Mouse (Mus musculus) megakaryocyte progenitor cell, adult 5-6 weeks (primary cell): ENCODE results near the gene Cfap69. TPM values are rescaled to one million over a fixed set of nuclear protein-coding genes. Genes with fewer than 3 reads are reported as not detected.

ENCODE experiments used
- ATAC-seq: replicated peaks from 2 replicates; pipeline ENCODE4 v1.8.0; 2016; ENCODE audit warnings: mild to moderate bottlenecking, moderate TSS enrichment, inconsistent platforms; ENCODE audit not compliant: poor library complexity
- total RNA-seq, 2 experiments: library from RNA; stranded (forward) in 1 of 2; stranded (reverse) in 1 of 2; fragments of 157-497, 149-512 nt in 1 of 2; fragments of 200-1000 nt in 1 of 2; gene quantifications; 2 replicates each; pipeline versions ENCODE4 v1.2.3 to v1.2.4; 2015 to 2017

Gene Cfap69
- total RNA-seq, 2 experiments from 2014 or later = not detected

GRCm38 (mm10) chr5:5658680-5659079, 5.4 kb downstream of the Cfap69 start:
- peak; percentile 69 for ATAC-seq

DNA sequence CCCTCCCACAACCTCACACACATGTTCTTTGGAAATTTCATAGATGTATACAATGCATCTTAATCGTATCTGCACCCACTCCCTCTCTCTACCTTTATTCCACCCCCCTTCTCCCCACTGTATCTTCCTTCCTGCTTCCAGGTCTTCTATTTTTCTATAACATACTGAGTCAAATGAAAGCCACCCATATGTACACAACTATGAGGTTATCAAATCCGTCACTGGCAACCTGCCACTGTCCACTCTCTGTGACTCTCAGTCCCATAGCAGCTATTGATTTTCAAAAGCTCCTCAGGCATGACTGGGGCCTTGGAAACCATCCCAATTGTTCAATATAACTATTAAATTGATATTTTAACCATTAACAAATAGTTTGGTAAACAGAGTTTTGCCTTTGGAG, 6.1 kb downstream of the Cfap69 start:
- no peak for ATAC-seq

DNA sequence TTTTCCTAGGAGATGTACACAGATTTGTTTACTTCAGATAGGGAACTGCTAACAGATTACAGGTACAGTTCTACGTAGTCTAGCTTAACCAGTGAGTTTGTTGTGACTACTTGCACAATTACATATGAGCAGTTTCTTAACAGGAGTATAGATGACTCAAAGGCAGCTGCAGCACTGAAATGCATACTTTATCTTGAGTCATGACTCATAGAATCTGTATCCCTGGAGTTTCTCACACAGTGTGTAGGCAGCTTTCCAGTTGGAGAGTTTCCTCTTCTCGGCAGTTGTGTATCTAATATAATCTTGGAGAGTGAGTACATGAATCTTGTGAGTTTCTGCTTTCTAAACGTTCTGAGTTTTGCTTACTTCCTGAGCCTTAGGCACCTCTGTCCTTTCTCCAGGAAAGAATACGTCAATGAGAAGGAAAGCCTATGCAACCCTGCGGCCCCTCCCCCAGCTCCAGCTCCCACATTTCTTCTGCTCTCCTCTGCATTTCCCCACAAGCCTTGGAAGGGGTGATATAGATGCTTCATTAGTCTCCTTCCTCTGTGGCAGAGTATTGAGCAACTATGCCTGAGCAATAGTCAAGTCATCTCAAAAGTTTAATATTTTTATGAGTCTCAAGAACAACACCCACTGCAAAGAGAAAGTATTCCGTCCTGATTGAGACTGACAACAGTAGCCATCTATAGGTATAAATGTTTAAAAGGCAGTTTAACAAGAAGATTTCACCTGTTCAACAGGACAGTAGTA, 15.0 kb downstream of the Cfap69 start:
- ATAC-seq = no peak

GRCm38 (mm10) chr5:5646173-5646572, 17.9 kb downstream of the Cfap69 start:
- peak; percentile 65 for ATAC-seq

DNA sequence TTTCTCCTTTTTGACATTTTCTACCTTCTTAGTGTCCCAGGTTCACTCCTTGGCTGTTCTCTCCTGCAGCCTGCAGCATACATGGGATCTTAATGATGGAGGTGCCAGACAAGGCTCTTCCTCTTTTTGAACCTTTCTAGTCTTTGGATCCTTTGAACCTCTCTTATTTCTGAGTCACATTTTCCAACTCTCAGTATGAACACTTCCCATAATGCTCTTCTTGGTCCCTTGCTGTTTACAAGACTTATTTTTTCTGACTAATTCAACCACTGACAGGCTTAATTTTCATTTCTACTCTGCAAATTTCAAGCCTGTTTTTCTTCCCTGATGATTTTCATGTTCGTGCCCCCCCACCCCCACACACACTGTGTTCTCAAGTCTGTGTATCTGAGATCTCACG, 25.5 kb downstream of the Cfap69 start:
- no peak for ATAC-seq

DNA sequence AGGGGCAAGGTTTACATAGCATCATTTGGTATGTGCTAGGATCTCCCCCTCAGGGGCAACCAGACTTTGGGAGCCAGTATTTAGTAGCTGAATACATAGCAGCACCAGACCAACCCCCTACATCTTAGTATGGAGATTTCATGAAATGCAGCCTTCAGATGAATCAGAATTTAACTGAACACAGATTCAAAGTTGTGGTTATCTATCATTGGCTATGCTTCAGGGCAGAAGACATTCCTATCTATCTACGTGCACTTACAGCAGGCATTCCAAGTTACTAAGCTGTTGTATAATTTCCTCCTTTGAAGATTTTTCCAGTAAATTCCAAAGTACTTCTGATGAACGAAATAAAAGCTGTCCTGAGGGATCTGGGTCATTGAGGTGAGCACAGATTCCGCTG, 38.5 kb downstream of the Cfap69 start:
- no peak for ATAC-seq

DNA sequence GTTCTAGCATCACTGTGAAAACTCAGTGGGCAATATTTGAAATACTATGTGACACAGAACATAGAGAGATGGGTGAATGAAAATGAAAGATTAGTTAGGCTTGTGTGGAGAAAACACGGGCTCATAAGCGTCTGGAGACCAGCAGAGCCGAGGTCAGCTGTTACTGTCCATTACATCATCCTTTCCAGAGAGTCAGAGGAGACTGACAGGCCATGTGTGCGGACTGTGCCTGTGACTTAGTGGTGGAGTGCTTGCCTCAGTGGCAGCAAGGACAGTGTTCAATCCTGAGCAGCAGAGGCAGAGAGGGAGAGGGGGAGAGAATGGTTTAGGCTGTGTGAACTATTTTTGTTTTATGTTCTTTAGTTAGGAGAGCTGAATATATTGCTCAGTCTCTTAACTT, 45.7 kb downstream of the Cfap69 start:
- ATAC-seq = no peak

- ATAC-seq = no peak
Observed at GRCm38 (mm10) chr5:5610540-5610939, 53.5 kb downstream of the Cfap69 start.

- ATAC-seq = no peak
Observed at GRCm38 (mm10) chr5:5587686-5588085, 76.4 kb downstream of the Cfap69 start.

DNA sequence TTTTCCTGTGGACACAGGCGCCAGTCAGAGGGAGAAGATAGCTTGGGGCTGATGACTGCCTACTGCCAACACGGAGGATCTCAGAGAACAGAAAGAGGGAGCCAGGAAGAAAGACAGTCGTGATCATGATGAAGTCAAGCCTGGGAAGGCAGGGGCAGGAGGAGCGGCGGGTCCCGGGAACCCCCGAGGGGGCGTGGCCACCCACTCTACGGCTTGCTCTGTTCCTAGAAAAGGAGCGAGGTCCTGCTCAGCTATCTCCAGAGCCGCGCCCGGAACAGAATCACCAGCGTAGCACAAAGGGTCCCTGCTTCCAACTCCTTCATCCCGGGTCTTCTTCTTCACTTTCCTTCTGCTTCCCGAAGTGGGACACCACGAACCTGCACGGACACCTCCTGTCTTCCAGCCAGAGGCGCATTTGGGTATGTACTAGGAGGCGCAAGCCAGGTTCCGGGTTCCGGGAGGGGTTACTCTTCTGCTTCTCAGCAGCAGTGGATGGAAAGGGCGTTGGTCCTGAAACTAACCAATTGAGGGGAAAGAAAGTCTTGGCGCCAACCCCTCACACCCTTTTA, 90.2 kb downstream of the Cfap69 start, which contains the start of gene Gm8773:
TSS of gene Gm8773 (plus strand) at position 51 of the 569 bp plus-strand sequence.
- peak; percentile 76 for ATAC-seq

- no peak for ATAC-seq
Observed at GRCm38 (mm10) chr5:5562435-5562834, 101.6 kb downstream of the Cfap69 start.

- ATAC-seq = peak; percentile 27; the same call in 1 of the 2 replicates
Observed at GRCm38 (mm10) chr5:5561041-5561706, 102.9 kb downstream of the Cfap69 start.

GRCm38 (mm10) chr5:5559798-5560197, 104.2 kb downstream of the Cfap69 start:
- no peak for ATAC-seq

DNA sequence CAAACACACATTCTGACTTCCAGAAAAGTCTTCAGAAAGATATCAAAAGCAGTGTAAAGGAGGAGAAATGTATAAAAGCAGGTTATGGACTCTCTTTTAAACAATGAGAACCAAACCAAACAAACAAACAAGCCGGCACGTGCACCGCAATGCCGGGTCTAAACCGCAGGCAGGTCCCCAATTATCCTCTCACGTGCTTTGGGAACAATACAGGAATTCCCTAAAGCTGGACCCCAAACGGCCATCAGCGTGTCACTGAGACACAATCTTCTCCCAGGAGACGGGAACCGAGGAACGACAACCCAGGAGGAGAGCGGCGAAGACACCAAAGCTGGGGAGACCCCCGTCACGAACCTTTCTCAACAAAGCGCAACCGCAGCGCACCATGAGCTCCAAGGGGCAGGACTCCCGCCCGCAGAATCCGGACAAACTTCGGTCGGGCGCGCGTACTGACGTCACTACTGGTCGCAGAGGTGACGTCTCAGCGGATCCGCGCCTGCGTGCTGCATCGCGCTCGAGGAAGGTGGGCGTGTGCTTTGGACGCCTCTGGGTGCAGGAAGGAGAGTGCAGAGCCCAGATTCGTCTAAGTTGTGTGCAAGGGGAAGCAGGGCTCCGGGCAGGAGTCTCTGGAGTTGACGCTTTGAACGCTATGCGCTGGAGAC, 104.8 kb downstream of the Cfap69 start, which contains the start of gene Gtpbp10:
TSS of gene Gtpbp10 (minus strand) at position 460 of the 662 bp plus-strand sequence.
- peak; percentile 97 for ATAC-seq

GRCm38 (mm10) chr5:5551110-5551509, 112.9 kb downstream of the Cfap69 start:
- peak; percentile 68 for ATAC-seq

DNA sequence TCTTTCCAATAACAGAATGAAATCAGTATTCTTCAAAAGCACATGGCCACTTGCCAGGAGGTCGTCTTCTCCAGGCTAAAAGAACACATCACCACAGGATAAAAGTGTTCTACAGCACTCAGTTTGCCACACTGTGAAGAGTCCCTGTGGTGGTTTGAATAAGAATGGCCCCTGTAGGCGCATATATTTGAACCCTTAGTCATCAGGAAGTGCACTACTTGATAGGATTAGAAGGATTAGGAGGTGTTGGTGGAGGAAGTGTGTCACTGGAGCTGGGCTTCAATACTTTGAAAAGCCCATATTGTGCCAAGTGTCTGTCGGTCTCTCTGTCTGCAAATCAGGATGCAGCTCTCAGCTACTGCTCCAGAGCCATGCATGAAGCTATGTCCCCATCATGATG, 123.7 kb downstream of the Cfap69 start:
- peak; percentile 15; the same call in 1 of the 2 replicates for ATAC-seq

DNA sequence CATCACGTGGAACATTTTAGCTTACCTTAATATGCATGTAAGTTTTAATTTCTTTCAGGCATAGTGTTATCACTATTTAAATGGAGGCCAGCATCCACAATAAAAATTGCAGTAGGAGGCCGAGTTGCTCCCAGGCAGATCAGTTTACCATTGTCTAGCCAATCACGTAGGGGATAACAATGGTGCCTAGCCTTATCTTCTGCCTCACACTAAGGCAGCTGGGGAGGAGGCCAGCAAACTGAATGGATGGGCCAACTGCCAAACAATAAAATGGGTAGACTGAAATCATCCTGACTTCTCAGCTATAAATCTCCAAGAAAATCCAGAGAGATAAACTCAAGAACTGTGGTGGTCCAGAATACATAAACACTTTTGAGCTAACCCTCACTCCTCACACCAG, 124.3 kb downstream of the Cfap69 start:
- ATAC-seq = peak; percentile 96

- ATAC-seq = no peak
Observed at GRCm38 (mm10) chr5:5536131-5536530, 127.9 kb downstream of the Cfap69 start.

DNA sequence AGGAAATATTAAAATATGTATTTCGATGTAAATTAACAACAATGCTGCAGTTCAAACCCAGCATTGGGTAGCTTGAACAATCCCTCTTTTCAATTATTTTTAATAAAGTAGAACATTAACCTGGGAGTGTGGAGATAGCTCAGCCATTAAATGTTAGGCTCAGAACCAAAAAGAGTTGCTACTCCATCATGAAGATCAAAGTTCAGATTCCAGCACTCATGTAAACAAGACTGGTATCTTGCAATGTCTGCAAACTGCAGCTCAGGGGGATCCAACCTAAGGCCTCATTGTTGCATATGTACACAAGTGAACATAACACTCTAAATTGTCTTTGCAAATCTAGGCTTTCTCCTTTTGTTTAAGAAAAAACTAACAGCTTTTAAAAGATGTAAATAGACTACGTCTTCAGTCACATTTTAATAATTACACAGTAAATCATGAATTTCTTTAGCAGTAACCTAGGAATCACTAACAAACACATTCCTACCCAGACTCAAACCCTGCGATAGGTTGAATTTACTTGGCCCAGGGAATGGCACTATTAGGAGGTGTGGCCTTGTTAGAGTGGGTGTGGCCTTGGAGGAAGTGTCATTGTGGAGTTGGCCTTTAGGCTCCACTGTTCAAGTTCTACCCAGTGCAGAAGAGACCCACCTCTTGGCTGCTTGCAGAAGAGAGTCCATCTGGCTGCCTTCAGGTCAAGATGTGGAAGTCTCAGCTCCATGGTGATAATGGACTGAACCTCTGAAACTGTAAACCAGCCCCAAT, 130.2 kb downstream of the Cfap69 start:
- ATAC-seq = no peak
